Mouse (Mus musculus) C2C12 (cell line): Measurements from ENCODE around the gene Ceacam10. TPM values are rescaled to one million over a fixed set of nuclear protein-coding genes. Genes with fewer than 3 reads are reported as not detected.

Experiments used
- H3K27me3 ChIP-seq: one replicate; pipeline ENCODE4 v1.6.1; 2011; ENCODE audit not compliant: control insufficient read depth, insufficient read depth, insufficient read length
- H3K36me3 ChIP-seq: one replicate; pipeline ENCODE4 v1.6.1; 2011; ENCODE audit not compliant: control insufficient read depth, insufficient read depth
- H3K4me3 ChIP-seq: one replicate; pipeline ENCODE4 v1.5.1; 2011; ENCODE audit warnings: mild to moderate bottlenecking, control low read depth; ENCODE audit not compliant: poor library complexity, insufficient read depth, severe bottlenecking
- H3K79me2 ChIP-seq: one replicate; pipeline ENCODE4 v1.6.1; 2011; ENCODE audit not compliant: control insufficient read depth, insufficient read depth
- H3K79me3 ChIP-seq: one replicate; pipeline ENCODE4 v1.6.1; 2011; ENCODE audit warnings: low read depth, control low read depth
- H3ac ChIP-seq: one replicate; pipeline ENCODE3; 2011; ENCODE audit warnings: low read depth; ENCODE audit not compliant: control insufficient read depth, insufficient read length
- CEBPB ChIP-seq: IDR thresholded peaks from one replicate; pipeline ENCODE4 v1.6.1; 2011; ENCODE audit warnings: low read depth, mild to moderate bottlenecking, control low read depth, moderate library complexity
- CTCF ChIP-seq: IDR thresholded peaks from one replicate; pipeline ENCODE4 v1.5.1; 2011; ENCODE audit not compliant: control insufficient read depth, insufficient read depth, insufficient read length
- FOSL1 ChIP-seq: IDR thresholded peaks from one replicate; pipeline ENCODE4 v1.8.0; 2011; ENCODE audit warnings: mild to moderate bottlenecking, low read length; ENCODE audit not compliant: poor library complexity, insufficient read depth, severe bottlenecking
- MAX ChIP-seq: IDR thresholded peaks from one replicate; pipeline ENCODE4 v1.6.1; 2011; ENCODE audit warnings: mild to moderate bottlenecking, control low read depth
- MYOD1 ChIP-seq: IDR thresholded peaks from one replicate; pipeline ENCODE4 v1.6.1; 2011; ENCODE audit warnings: low read depth; ENCODE audit not compliant: control insufficient read depth, insufficient read length
- MYOG ChIP-seq: IDR thresholded peaks from one replicate; pipeline ENCODE4 v1.6.1; 2011; ENCODE audit not compliant: control insufficient read depth, insufficient read length; ENCODE audit errors: extremely low read depth
- USF1 ChIP-seq: IDR thresholded peaks from one replicate; pipeline ENCODE4 v1.6.1; 2011; ENCODE audit warnings: low read depth, mild to moderate bottlenecking, control low read depth, moderate library complexity
- polyA plus RNA-seq: library from polyadenylated mRNA; unstranded; fragments of >200 nt; fragmentation: generic; extraction: Trizol; gene quantifications from one replicate; pipeline ENCODE4 v1.2.1, GENCODE M21; 2012; ENCODE audit warnings: missing spikeins

Ceacam10 gene
- polyA plus RNA-seq, 1 experiment: 0.04 TPM

GRCm38 (mm10) chr7:24760211-24760610, 16.8 kb upstream of the Ceacam10 start, which contains the start of gene Cd177:
Gene Cd177 (minus strand): TSS chr7:24760311.
- no peaks in the 10 kb centered on the region for H3K36me3 ChIP-seq
- no peak within 1 kb of the TSS for H3ac ChIP-seq
- no peaks in the 10 kb centered on the region for H3K79me2 ChIP-seq
- H3K27me3 ChIP-seq: peaks cover 57% of the 10 kb centered on the region
- no peaks in the 10 kb centered on the region for H3K79me3 ChIP-seq
- TF ChIP-seq FOSL1: no peak
- TF ChIP-seq MYOG: no peak
- TF ChIP-seq USF1: no peak
- TF ChIP-seq CEBPB: no peak
- TF ChIP-seq MAX: no peak
- no peak within 1 kb of the TSS for H3K4me3 ChIP-seq

- Histone ChIP-seq H3ac (no peak overlapping the region), H3K4me3 (no peak overlapping the region), H3K79me3 (no peaks in the 10 kb centered on the region), H3K36me3 (no peaks in the 10 kb centered on the region), H3K79me2 (no peaks in the 10 kb centered on the region), H3K27me3 (peaks cover 66% of the 10 kb centered on the region)
- TF ChIP-seq MYOG (no peak), CTCF (no peak), MYOD1 (no peak)
These were observed 15.8 kb upstream of the Ceacam10 start for GRCm38 (mm10) chr7:24761161-24761560.

GRCm38 (mm10) chr7:24762574-24762973, 14.4 kb upstream of the Ceacam10 start:
- TF ChIP-seq MYOD1 (no peak), USF1 (no peak), CTCF (no peak), CEBPB (no peak), MYOG (no peak), MAX (no peak), FOSL1 (no peak)
- Histone ChIP-seq H3ac (no peak overlapping the region), H3K79me3 (no peaks in the 10 kb centered on the region), H3K4me3 (no peak overlapping the region), H3K27me3 (peaks cover 55% of the 10 kb centered on the region), H3K79me2 (no peaks in the 10 kb centered on the region), H3K36me3 (no peaks in the 10 kb centered on the region)

- H3K36me3 ChIP-seq: no peaks in the 10 kb centered on the region
- no peaks in the 10 kb centered on the region for H3K79me3 ChIP-seq
- H3ac ChIP-seq: no peak overlapping the region
- H3K4me3 ChIP-seq: no peak overlapping the region
- H3K27me3 ChIP-seq: peaks cover 6% of the 10 kb centered on the region
- no peaks in the 10 kb centered on the region for H3K79me2 ChIP-seq
- no peak for TF ChIP-seq MYOD1
These were observed 5.6 kb upstream of the Ceacam10 start for GRCm38 (mm10) chr7:24771361-24771760.

- Histone ChIP-seq H3K79me3 (no peaks in the 10 kb centered on the region), H3K27me3 (peaks cover 8% of the 10 kb centered on the region), H3ac (no peak overlapping the region), H3K4me3 (no peak overlapping the region), H3K79me2 (no peaks in the 10 kb centered on the region), H3K36me3 (no peaks in the 10 kb centered on the region)
- no peak for TF ChIP-seq MYOG
- no peak for TF ChIP-seq MYOD1
- TF ChIP-seq USF1: no peak
- TF ChIP-seq CTCF: no peak
These were observed 3.0 kb upstream of the Ceacam10 start for GRCm38 (mm10) chr7:24773942-24774535.

GRCm38 (mm10) chr7:24776145-24776544, 861 bp upstream of the Ceacam10 start:
- Histone ChIP-seq H3K79me2 (no peaks in the 10 kb centered on the region), H3K27me3 (peaks cover 20% of the 10 kb centered on the region), H3K36me3 (no peaks in the 10 kb centered on the region), H3K4me3 (no peak overlapping the region), H3ac (no peak overlapping the region), H3K79me3 (no peaks in the 10 kb centered on the region)
- TF ChIP-seq USF1 (no peak), CEBPB (no peak), CTCF (no peak), MAX (no peak), MYOG (no peak), FOSL1 (no peak), MYOD1 (no peak)
